Mouse (Mus musculus): ENCODE results near the gene Dnmt3b.
"Not testable (repeated sequence)": the region's sequence is repeated elsewhere in the genome, so short reads cannot be mapped to it uniquely, and the experiment has no call there.

Gene Dnmt3b

DNA sequence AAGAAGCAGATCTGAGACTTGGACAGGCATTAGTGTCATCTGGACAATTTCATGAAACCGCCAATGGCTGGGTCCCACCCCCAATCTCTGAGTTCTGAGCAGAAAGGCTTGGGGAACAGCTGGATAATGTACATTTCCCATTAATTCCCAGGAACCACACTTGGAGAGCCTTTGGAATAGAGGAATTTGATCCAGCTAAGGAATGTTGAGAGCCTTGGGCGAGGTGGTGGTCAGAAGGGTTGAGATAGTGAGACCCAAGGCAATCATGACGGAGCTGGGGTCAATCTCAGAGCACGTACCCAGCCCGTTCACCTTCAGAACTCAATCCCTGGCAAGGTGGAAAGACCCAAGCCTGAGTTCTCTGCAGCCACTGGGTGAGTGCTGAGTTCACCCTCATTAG lies 16.0 kb upstream of the Dnmt3b start:
- no peak for DNase-seq (ENCODE audit: low spot score in 2 of 2)

DNA sequence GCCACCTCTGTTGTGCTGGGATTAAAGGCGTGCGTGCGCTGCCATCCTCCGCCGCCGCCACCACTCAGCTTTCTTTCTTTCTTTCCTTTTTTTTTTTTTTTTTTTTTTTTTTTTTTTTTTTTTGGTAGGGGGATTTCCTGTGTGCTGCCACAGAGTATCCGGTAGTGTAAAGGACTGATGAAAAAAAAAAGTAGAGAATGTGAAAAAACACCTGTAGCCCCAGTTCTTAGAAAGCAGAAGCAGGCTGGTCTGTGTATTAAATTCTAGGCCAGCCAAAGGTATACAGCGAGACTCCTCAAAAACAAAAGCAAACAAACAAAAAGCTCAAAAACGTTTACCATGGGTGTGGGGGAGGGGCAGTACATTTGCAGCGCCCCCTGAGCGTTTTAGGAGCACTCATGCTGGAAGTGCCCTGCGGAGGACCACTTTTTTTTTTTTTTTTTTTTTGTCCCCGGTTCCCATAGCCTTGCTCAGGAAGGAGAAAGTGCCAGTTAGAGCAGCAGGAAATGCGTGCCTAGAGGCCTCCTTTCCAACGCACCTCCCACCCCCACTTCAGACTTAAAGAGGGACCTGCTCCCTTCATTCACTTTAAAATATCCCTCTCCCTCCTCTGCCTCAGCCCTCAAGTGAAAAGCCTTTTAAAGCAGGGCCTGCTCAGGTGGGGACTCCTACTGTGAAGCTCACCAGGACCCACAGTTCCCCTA lies 10.1 kb upstream of the Dnmt3b start:
- no peak for DNase-seq (ENCODE audit: low spot score in 2 of 2)

GRCm38 (mm10) chr2:153642496-153642895 lies 6.8 kb upstream of the Dnmt3b start:
- DNase-seq (ENCODE audit: low spot score in 2 of 2), result no peak

GRCm38 (mm10) chr2:153642999-153643398 lies 6.3 kb upstream of the Dnmt3b start:
- DNase-seq (ENCODE audit: low spot score in 2 of 2), result no peak

DNA sequence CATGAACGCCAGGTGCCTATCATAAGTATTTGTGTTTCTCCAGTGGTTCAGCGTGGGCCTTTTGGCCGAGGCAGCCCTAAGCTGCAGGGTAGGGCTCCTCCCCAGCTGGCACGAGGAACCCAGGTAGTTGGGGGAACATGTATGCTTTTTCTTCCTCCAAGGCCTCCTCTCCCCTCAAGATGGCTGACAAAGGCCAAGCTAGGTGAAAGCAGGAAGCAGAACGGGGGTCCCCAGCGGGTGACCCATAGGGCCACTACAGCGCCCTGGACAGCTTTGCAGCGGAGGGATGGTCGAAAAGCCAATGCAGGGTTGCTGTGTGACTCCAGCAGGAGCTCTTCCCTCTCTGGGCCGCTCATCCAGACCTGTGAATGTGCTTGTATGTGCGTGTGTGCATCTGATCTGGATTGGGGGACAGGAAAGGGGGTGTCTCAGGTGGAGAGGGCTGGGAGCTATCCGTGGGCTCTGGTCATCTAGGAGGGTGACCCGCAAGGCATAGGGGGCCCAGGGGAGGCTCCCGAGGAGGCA lies 415 bp upstream of the Dnmt3b start:
- DNase-seq (ENCODE audit: low spot score in 2 of 2), result no peak

DNA sequence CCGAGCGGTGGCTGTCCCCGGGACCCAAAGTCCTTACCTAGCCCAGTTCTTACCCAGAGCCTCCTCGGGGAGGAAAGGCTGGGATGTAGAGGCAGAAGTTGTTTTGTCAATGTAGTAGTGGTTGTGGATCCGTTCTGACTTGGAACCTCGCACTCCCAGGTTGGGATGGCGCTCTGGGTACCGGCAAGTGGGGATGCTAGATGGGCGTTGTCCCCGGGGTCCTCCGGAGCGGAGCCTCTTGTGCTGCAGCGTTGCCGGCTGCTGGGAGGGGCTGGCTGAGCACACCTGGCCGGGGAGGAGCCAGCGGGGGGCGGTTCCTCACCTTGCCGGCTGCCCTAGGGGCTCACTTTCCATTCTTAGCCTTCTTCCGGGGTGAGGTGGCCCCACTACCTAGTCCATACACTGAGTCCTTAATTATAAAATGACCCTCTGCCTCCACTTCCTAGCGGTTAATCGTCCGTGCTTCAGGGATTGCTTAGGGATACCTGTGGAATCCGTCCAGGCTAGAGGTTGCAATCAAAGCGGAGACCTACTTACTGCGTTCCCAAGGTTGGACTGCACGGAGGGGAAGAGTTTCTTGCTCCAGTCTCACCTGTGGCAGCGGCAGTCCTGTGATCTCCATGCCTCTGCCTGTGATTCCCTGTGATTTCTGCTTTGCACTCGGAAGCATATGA lies 901 bp downstream of the Dnmt3b start:
- no peak for DNase-seq (ENCODE audit: low spot score in 2 of 2)

GRCm38 (mm10) chr2:153651681-153652080 lies 2.4 kb downstream of the Dnmt3b start:
- DNase-seq (ENCODE audit: low spot score in 2 of 2), result no peak

- DNase-seq (ENCODE audit: low spot score in 2 of 2), result not testable (repeated sequence)
These were observed 8.4 kb downstream of the Dnmt3b start for GRCm38 (mm10) chr2:153657659-153658058.

DNA sequence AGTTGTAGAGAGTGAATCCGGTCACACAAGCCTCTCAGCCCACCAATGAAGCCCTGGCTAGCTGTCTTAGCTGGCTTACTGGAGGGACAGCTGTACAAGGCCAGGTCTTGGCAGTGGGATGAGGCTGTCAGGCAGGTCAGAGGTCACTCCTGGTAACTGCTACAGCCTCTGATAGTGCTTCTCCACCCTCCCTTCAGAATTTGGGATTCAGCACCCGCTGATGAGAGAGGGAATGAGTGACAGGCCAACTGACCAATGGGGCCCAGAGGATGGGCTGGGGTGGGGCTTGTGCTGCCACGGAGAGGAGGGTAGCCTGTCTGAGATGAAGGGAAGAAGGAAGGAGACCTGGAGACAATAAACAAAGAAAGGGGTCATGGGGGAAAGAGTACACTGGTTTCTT lies 11.4 kb downstream of the Dnmt3b start:
- no peak for DNase-seq (ENCODE audit: low spot score in 2 of 2)

GRCm38 (mm10) chr2:153665401-153665800 lies 16.2 kb downstream of the Dnmt3b start:
- no peak for DNase-seq (ENCODE audit: low spot score in 2 of 2)

DNA sequence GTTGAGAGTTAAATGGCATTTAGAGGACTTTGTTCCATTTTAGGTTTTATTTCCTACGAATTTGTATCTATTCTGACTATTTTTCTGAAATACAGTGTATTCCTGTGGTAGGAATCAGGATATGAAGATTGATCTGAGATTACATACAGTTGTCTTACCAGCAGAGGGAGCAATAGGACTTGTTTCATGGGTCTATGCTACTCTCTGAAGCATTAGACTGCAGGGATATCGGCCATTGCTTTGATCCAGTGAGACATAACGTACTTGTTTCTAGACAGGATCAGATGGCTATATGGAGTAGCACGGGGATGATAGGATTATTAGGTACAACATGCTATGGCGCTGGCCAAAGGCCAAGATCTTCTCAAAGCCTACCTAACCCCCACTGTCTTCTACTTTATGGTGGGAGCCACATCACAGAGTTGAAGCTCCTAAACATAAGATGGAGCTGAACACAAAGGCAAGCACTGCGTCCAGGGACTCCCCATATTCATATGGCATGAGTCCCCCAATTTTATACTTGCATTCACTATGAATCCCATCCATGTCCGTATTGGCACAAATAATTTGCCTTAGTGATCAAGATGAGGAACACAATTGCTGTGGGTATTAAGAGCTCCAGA lies 19.6 kb downstream of the Dnmt3b start:
- no peak for DNase-seq (ENCODE audit: low spot score in 2 of 2)

- DNase-seq (ENCODE audit: low spot score in 2 of 2), result no peak
These were observed 20.9 kb downstream of the Dnmt3b start for GRCm38 (mm10) chr2:153670111-153670510.

- DNase-seq (ENCODE audit: low spot score in 2 of 2), result no peak
These were observed 23.4 kb downstream of the Dnmt3b start for GRCm38 (mm10) chr2:153672619-153673018.

DNA sequence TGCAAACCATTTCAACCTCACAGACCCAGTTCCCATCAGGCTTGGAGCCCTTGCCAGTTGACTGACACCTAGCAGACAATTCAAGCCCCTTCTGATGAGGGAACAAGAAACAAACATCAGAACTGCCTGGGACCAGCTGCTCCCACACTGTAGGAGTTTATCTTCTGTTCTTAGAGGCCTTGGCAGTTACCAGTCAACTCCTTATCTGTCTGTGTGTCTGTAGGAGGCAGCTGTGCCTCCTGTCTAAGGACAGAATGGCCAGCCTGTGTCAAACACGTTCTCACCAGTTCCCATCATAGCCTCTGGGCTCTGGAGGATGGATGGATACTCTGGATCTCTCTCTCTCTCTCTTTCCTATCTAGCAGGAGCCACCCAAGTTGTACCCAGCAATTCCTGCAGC lies 26.1 kb downstream of the Dnmt3b start:
- DNase-seq (ENCODE audit: low spot score in 2 of 2), result not testable (repeated sequence)

DNA sequence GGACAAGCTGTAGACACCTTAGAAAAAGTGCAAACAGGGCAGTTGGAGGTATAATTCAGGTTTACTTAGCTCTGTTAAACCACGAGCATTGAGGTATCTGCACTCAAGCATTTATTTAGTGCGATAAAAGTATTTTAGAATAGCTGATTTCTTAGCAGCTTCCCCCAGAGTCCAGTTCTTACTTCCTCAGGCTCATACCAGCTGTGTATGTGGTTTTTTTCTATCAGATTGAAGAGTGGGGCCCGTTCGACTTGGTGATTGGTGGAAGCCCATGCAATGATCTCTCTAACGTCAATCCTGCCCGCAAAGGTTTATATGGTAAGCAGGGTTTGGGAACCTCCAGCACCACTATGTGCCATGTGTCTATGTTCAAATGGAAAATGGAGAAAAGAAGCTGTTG lies 27.7 kb downstream of the Dnmt3b start:
- DNase-seq (ENCODE audit: low spot score in 2 of 2), result no peak

GRCm38 (mm10) chr2:153677550-153677949 lies 28.3 kb downstream of the Dnmt3b start:
- DNase-seq (ENCODE audit: low spot score in 2 of 2), result no peak

- peak; percentile 39 to 47 for DNase-seq (ENCODE audit: low spot score in 2 of 2)
These were observed 30.7 kb downstream of the Dnmt3b start for GRCm38 (mm10) chr2:153679959-153680358.

DNA sequence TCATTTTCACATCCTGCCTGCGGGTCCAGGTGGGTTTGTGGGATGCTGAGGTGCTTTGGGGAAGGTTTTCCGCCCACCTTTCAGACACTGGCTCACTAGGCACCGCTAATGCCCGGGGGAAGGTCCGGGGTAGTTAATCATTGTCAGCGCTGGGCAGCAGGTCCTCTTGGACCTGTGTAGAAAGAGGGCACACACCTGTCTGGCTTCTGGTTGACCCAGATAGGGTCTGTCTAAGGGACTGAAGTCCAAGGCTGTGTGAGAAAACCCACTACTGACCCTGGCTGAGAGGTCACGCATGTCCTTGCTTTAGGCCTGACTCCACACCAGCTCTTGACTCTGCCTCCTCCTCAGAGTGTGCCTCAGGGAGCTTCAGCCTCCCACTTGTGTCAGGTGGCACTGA lies 44.2 kb downstream of the Dnmt3b start:
- DNase-seq (ENCODE audit: low spot score in 2 of 2), result not testable (repeated sequence)

GRCm38 (mm10) chr2:153694462-153695085 lies 45.3 kb downstream of the Dnmt3b start:
- no peak for DNase-seq (ENCODE audit: low spot score in 2 of 2)

DNA sequence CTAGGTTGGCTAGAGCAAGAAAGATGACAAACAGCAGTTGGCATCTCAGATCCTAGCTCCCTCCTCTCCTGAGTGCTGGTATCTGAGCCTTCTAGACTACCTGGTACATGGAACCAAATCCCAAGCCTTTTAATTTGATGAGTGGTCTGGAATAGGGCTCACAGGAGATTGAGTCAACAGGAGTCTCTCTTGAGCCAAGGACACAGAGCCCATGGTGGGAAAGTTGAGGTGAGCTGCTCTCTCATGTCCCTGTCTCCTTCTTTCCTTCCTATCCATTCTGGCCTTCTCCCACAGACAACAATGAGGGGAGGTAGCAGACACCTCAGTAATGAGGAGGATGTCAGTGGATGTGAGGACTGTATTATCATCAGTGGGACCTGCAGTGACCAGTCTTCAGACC lies 47.1 kb downstream of the Dnmt3b start, which contains the start of gene Dnmt3c:
Gene Dnmt3c, plus strand, starts transcription at position 301 of the 400 bp plus-strand sequence.
- no peak for DNase-seq (ENCODE audit: low spot score in 2 of 2)

- DNase-seq (ENCODE audit: low spot score in 2 of 2), result no peak
These were observed 54.1 kb downstream of the Dnmt3b start for GRCm38 (mm10) chr2:153703389-153703788.

DNA sequence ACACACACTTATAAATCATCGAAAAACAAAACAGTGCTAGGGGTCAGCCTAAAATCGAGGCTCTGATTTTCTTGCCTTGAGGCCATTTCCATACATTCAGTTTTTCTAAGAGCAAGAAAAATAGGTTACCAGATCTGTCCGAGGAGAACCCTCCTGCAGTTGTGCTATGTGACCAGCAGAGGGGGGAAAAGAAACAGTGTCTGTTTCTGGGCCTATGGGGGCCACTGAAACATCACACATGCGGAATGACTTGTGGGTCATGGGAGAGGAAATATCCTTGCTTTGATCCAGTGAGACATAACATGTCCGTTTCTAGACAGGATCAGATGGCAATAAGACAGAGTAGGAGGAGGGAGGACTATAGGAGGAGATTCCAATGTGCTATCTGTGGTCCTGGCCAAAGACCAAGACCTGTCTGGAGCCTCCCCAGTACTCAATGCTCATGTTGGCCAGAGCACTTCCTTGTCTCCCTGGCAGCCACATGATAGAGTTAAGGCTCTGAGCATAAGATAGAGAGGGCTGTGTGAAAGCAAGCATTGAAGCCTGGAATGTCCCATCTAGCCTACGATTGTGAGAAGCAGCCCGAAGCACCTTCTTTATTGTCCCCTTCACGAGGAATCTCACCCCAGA lies 61.6 kb downstream of the Dnmt3b start:
- no peak for DNase-seq (ENCODE audit: low spot score in 2 of 2)

Measured in right cerebral cortex, postnatal 36 days (tissue).